Mouse (Mus musculus) inflammation-experienced regulatory T-cells, adult 16 weeks (primary cell): ENCODE measurements around the gene Nat8f3. TPM values are rescaled to one million over a fixed set of nuclear protein-coding genes. Genes with fewer than 3 reads are reported as not detected.

Experiments used
- polyA plus RNA-seq: library from polyadenylated mRNA; unstranded; fragments of 100-300 nt; shearing (Covaris generic); gene quantifications from one replicate; pipeline ENCODE4 v1.2.1, GENCODE M21; 2017

The Nat8f3 gene
- polyA plus RNA-seq: not detected

GRCm38 (mm10) chr6:85765532-85765931 is at the start of gene Nat8f3:
Nat8f3 (minus strand) TSS chr6:85765754.

DNA sequence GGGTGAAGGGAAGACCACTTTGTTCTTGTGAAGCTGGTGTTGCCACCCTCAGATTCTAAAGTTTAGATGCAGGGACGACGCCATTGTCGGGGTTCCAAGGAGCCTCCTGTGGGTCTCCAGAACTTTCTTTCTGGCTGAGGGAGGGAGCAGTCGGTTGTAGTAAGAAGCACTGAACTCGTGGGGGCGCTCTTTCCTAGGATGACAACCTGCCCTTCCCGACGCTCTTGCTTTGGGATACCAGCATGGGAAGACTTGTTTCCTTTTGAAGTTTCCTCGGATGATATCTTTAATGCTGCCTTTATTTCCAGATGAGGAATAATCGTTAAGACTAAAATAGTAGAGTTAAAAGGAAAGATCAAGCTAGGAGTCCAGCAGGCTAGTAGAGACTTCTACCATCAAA is 52.4 kb downstream of the Nat8f3 start, which contains the start of gene Nat8f7:
Nat8f7 (minus strand) TSS at position 101 of the 400 bp plus-strand sequence.

Other genes starting within 250 kb of the Nat8f3 start
- gene Alms1, start 178.2 kb downstream of the Nat8f3 start, polyA plus RNA-seq: 1.7 TPM
- not detected for gene Nat8f7, start 52.5 kb downstream of the Nat8f3 start, polyA plus RNA-seq
- not detected for gene Nat8f6, start 55.2 kb upstream of the Nat8f3 start, polyA plus RNA-seq
- gene Nat8f5, start 55.2 kb upstream of the Nat8f3 start, polyA plus RNA-seq: not detected
- not detected for gene Nat8, start 66.3 kb upstream of the Nat8f3 start, polyA plus RNA-seq
- not detected for gene Nat8f2, start 103.4 kb upstream of the Nat8f3 start, polyA plus RNA-seq
- gene Nat8f4, start 139.1 kb upstream of the Nat8f3 start, polyA plus RNA-seq: 10.0 TPM
- 48.2 TPM for gene Tprkb, start 146.1 kb upstream of the Nat8f3 start, polyA plus RNA-seq
- 13.8 TPM for gene Nat8f1, start 149.9 kb upstream of the Nat8f3 start, polyA plus RNA-seq
- 195 TPM for gene Dusp11, start 195.9 kb upstream of the Nat8f3 start, polyA plus RNA-seq